In genomic region chr9:115053779-115054178, GRCm38 (mm10) we compare ENCODE assay signal across 25 mouse cellular contexts.
DNase-seq lines count a peak whose midpoint lies in the region; ATAC-seq and TF ChIP-seq lines count a peak whose summit lies in the region.
"Had no signal": no experiment of that assay in that cellular context is flagged by ENCODE, and none has a peak within 500 bp of the region (broad histone marks: within the 10 kb centered on the region; RNA-seq: fewer than 3 reads in every experiment).

No protein-coding gene starts in this region.

- H3K4me2 ChIP-seq in kidney, embryonic 14.5 days (replicated peaks; ENCODE audit: low read depth, low read length): no peak overlapping the region
- H3K4me2 ChIP-seq in stomach, postnatal 0 days (replicated peaks; ENCODE audit: low read depth): no peak overlapping the region
- H3K4me2 ChIP-seq: embryonic facial prominence, embryonic 13.5 days; forebrain, embryonic 13.5 days; heart, embryonic 11.5 days; hindbrain, embryonic 12.5 days; hindbrain, embryonic 15.5 days had no signal

- peak; percentile 47 for DNase-seq in kidney, adult 2 months
- peak; percentile 77 for DNase-seq in stomach, postnatal 0 days (ENCODE audit: low spot score)
- no peak for DNase-seq in layer of hippocampus, adult 9-10 months (ENCODE audit: low spot score)
- DNase-seq: adrenal gland, adult 8-10 months; adrenal gland, postnatal 25 days; cerebellum, adult 11-12 months; cerebellum, adult 8-10 months; cerebellum, postnatal 10 days; cerebellum, postnatal 36 days; embryo, embryonic 11 days; gastrocnemius, adult 2 months; gastrocnemius, postnatal 14 days; heart, adult 11 months had no signal

- H3K4me1 ChIP-seq in kidney, adult 2 months (ENCODE audit: control insufficient read depth, insufficient read depth, low read length): peaks cover 8% of the 10 kb centered on the region; the same call in 1 of the 2 replicates
- no peaks in the 10 kb centered on the region for H3K4me1 ChIP-seq in kidney, embryonic 14.5 days (ENCODE audit: control insufficient read depth, insufficient read depth, low read length)
- peaks cover 31% of the 10 kb centered on the region for H3K4me1 ChIP-seq in small intestine, adult 2 months (ENCODE audit: control insufficient read depth, insufficient read depth, insufficient read length, low read length)
- 0 out of 2 replicates have a peak, but pooled peaks cover 3% of the 10 kb centered on the region for H3K4me1 ChIP-seq in stomach, postnatal 0 days (replicated peaks; ENCODE audit: control insufficient read depth, insufficient read depth)

- WGBS in kidney, adult 2 months: 90% methylated on average over 14 of the region's 14 CpGs
- WGBS in kidney, embryonic 14.5 days: 95% methylated on average over 14 of the region's 14 CpGs
- 39% methylated on average over 14 of the region's 14 CpGs for WGBS in small intestine, adult 2 months
- 80% methylated on average over 14 of the region's 14 CpGs for WGBS in stomach, postnatal 0 days

- H3K36me3 ChIP-seq in kidney, adult 2 months (ENCODE audit: control insufficient read depth, insufficient read depth, low read length): no peaks in the 10 kb centered on the region
- H3K36me3 ChIP-seq in kidney, embryonic 14.5 days (ENCODE audit: control insufficient read depth, insufficient read depth, low read length): no peaks in the 10 kb centered on the region
- H3K36me3 ChIP-seq in small intestine, adult 2 months (ENCODE audit: control insufficient read depth, insufficient read depth, low read length): no peaks in the 10 kb centered on the region
- H3K36me3 ChIP-seq in stomach, postnatal 0 days (ENCODE audit: control insufficient read depth, insufficient read depth, low read length): no peaks in the 10 kb centered on the region
- H3K36me3 ChIP-seq: embryonic facial prominence, embryonic 10.5 days; embryonic facial prominence, embryonic 13.5 days; forebrain, embryonic 10.5 days; hindbrain, embryonic 12.5 days; hindbrain, embryonic 15.5 days had no signal

- TF ChIP-seq POLR2A in kidney, adult 2 months (IDR thresholded peaks at IDR 0.05; ENCODE audit: low read depth, low read length): no peak
- TF ChIP-seq POLR2A in small intestine, adult 2 months (IDR thresholded peaks at IDR 0.05; ENCODE audit: low read depth, low read length): no peak

- H3K27me3 ChIP-seq in kidney, adult 2 months (replicated peaks; ENCODE audit: control insufficient read depth, insufficient read depth, low read length): no peaks in the 10 kb centered on the region
- H3K27me3 ChIP-seq in kidney, embryonic 14.5 days (ENCODE audit: control insufficient read depth, insufficient read depth, low read length): no peaks in the 10 kb centered on the region
- H3K27me3 ChIP-seq in small intestine, adult 2 months (ENCODE audit: control insufficient read depth, insufficient read depth, low read length): no peaks in the 10 kb centered on the region
- no peaks in the 10 kb centered on the region for H3K27me3 ChIP-seq in stomach, postnatal 0 days (ENCODE audit: control insufficient read depth, insufficient read depth, low read length)
- H3K27me3 ChIP-seq: embryonic facial prominence, embryonic 13.5 days; forebrain, embryonic 13.5 days; hindbrain, embryonic 12.5 days; hindbrain, embryonic 15.5 days had no signal

- H3K9ac ChIP-seq in kidney, embryonic 14.5 days (ENCODE audit: low read depth, low read length): no peak overlapping the region
- H3K9ac ChIP-seq in stomach, postnatal 0 days (ENCODE audit: low read length): no peak overlapping the region
- H3K9ac ChIP-seq: embryonic facial prominence, embryonic 13.5 days; forebrain, embryonic 13.5 days; hindbrain, embryonic 12.5 days; hindbrain, embryonic 15.5 days had no signal

- no peak overlapping the region for H3K27ac ChIP-seq in kidney, adult 2 months (ENCODE audit: insufficient read depth, low read depth, low read length)
- H3K27ac ChIP-seq in kidney, embryonic 14.5 days (ENCODE audit: low read depth, low read length): no peak overlapping the region
- peak overlapping the region; percentile 95 for H3K27ac ChIP-seq in small intestine, adult 2 months (ENCODE audit: insufficient read depth, low read depth, low read length)
- H3K27ac ChIP-seq in stomach, postnatal 0 days (replicated peaks): no peak overlapping the region
- H3K27ac ChIP-seq: embryonic facial prominence, embryonic 10.5 days; embryonic facial prominence, embryonic 13.5 days; forebrain, embryonic 10.5 days; forebrain, embryonic 13.5 days; hindbrain, embryonic 12.5 days had no signal

- H3K4me3 ChIP-seq in kidney, adult 2 months (ENCODE audit: insufficient read depth, low read depth, low read length): no peak overlapping the region
- no peak overlapping the region for H3K4me3 ChIP-seq in kidney, embryonic 14.5 days (ENCODE audit: low read length)
- H3K4me3 ChIP-seq in small intestine, adult 2 months (ENCODE audit: low read depth, low read length): peak overlapping the region; percentile 41
- H3K4me3 ChIP-seq in stomach, postnatal 0 days (ENCODE audit: low read depth, low read length): no peak overlapping the region
- H3K4me3 ChIP-seq: embryonic facial prominence, embryonic 10.5 days; embryonic facial prominence, embryonic 13.5 days; forebrain, embryonic 10.5 days; forebrain, embryonic 13.5 days; gastrocnemius, adult 2 months; hindbrain, embryonic 12.5 days; hindbrain, embryonic 15.5 days had no signal

- H3K9me3 ChIP-seq in kidney, embryonic 14.5 days (ENCODE audit: control insufficient read depth, low read length): no peaks in the 10 kb centered on the region
- H3K9me3 ChIP-seq in stomach, postnatal 0 days (ENCODE audit: control insufficient read depth, low read length): no peaks in the 10 kb centered on the region
- H3K9me3 ChIP-seq: embryonic facial prominence, embryonic 10.5 days; forebrain, embryonic 10.5 days; hindbrain, embryonic 15.5 days had no signal

- TF ChIP-seq CTCF in kidney, adult 2 months (conservative IDR thresholded peaks at IDR 0.05; ENCODE audit: insufficient read depth, insufficient read length, low read depth, low read length): no peak
- peak; percentile 24; the same call in 1 of the 2 replicates for TF ChIP-seq CTCF in small intestine, adult 2 months (IDR thresholded peaks at IDR 0.05; ENCODE audit: extremely low read depth, insufficient read length, insufficient replicate concordance, low read depth, low read length)
- TF ChIP-seq CTCF in stomach, postnatal 0 days (IDR thresholded peaks at IDR 0.05; ENCODE audit: low read depth): no peak

- no peak for TF ChIP-seq EP300 in stomach, postnatal 0 days (optimal IDR thresholded peaks at IDR 0.05)

- no peak for ATAC-seq in kidney, embryonic 14.5 days (ENCODE audit: low FRiP score, low TSS enrichment)
- ATAC-seq in stomach, postnatal 0 days (ENCODE audit: low FRiP score, low TSS enrichment): peak; percentile 88
- ATAC-seq in frontal cortex, adult (ENCODE audit: low TSS enrichment): no peak
- ATAC-seq: activated CD4-positive, CD25-positive, alpha-beta regulatory T cell, adult 4 months; forebrain, embryonic 13.5 days; forebrain, embryonic 16.5 days had no signal
